8 mouse cellular contexts compared by ENCODE assay signal in the genomic region with DNA sequence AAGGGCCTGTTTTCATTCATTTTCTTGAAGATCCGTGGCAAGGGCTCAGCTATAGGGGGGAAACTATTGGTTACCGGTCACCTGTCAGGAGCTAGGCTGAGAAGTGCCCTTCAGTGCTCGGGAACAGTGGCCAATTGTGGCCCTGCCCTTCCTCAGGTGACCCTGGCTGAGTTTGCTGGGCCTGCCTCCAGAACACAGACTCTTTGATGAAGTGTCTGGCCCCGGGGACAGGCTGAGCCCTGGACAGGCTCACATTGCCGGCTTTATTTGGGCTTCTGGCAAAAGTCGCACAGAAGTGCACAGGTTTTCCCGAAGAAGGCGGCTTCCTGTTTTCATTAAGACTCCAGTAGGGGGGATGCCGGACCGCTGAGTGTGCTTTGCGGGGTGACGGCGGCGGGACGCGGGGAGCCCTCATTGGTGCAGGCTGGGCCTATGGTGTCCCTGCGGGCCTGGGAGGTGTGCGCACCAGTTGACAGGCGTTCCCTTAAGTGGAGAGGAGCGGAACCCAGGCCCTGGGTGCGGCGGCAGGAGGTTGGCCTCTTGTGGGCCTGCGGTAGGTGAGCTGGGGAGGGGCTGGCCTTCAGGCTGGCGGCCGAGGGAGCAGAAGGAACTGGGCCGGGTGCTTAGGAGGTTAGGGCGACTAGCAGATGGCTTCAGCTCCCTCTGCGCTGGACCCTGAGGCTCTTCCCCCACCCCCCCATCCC.
DNase-seq lines count a peak whose midpoint lies in the region; ATAC-seq lines count a peak whose summit lies in the region.

No protein-coding gene starts in this region.

- peak overlapping the region; percentile 89 for H3K4me2 ChIP-seq in lung, embryonic 16.5 days (ENCODE audit: low read depth, low read length)

- DNase-seq in ES-CJ7 (ENCODE audit: low read depth, low spot score): peak; percentile 56
- DNase-seq in cerebellum, adult 9-10 months: peak; percentile 9
- peak; percentile 42 to 59 for DNase-seq in frontal cortex, postnatal 10 days (ENCODE audit: low spot score in 2 of 2)
- peak; percentile 39 to 43 for DNase-seq in layer of hippocampus, postnatal 14 days (ENCODE audit: low spot score in 2 of 2)
- DNase-seq in right cerebral cortex, adult 18-20 months: peak; percentile 62
- DNase-seq in urinary bladder, postnatal 4 days (ENCODE audit: low spot score in 2 of 2): peak; percentile 74 to 80

- no peaks in the 10 kb centered on the region for H3K27me3 ChIP-seq in lung, embryonic 16.5 days (ENCODE audit: control insufficient read depth, insufficient read depth, low read depth, low read length)

- H3K27ac ChIP-seq in lung, embryonic 16.5 days (ENCODE audit: low read length): peak overlapping the region; percentile 94

- peaks cover 14% of the 10 kb centered on the region for H3K36me3 ChIP-seq in lung, embryonic 16.5 days (ENCODE audit: control insufficient read depth, insufficient read depth, low read length)

- 1% methylated on average over 28 of the region's 28 CpGs for WGBS in lung, embryonic 16.5 days

- peak overlapping the region; percentile 71 for H3K9ac ChIP-seq in lung, embryonic 16.5 days (ENCODE audit: low read length)

- no peaks in the 10 kb centered on the region for H3K9me3 ChIP-seq in lung, embryonic 16.5 days (ENCODE audit: control insufficient read depth, low read length)

- H3K4me3 ChIP-seq in lung, embryonic 16.5 days (ENCODE audit: low read length): peak overlapping the region; percentile 53

- ATAC-seq in hematopoietic stem cell, adult 5-6 weeks (replicated peaks in 1 of 2; ENCODE audit: insufficient read depth in 1 of 2, low FRiP score in 2 of 2, low TSS enrichment in 1 of 2, low read depth in 1 of 2, poor library complexity in 2 of 2, severe bottlenecking in 2 of 2): peak; percentile 77 to 83
- peak; percentile 78 for ATAC-seq in lung, embryonic 16.5 days (ENCODE audit: low read depth)

- peaks cover 35% of the 10 kb centered on the region for H3K4me1 ChIP-seq in lung, embryonic 16.5 days (replicated peaks; ENCODE audit: control insufficient read depth, insufficient read depth, low read length)

Comparison
In these comparisons a context has a peak if more than half of its experiments do, and no peak if none do; other contexts are left out.
1. Peak in every context shown above with its lines: DNase-seq, ATAC-seq, H3K4me3 ChIP-seq and H3K27ac ChIP-seq.
2. DNase-seq: peak in every context shown above with its lines; median percentile 77 in urinary bladder, postnatal 4 days; 62 in right cerebral cortex, adult 18-20 months; 56 in ES-CJ7; 50 in frontal cortex, postnatal 10 days; 41 in layer of hippocampus, postnatal 14 days; 9 in cerebellum, adult 9-10 months.